Mouse (Mus musculus) testis, postnatal 14 days (tissue): ENCODE measurements at regions not wholly inside any gene's neighbourhood (a gene's known extent, or its start where the extent isn't known, plus 50 kb on each side); places are given as distances from the start of the nearest gene placed in this dataset.
A peak's percentile ranks its signal among the peaks of the same experiment; 100 is the strongest.

Source experiments
- DNase-seq: peaks from one replicate; pipeline ENCODE4 v3.0.0; 2021; ENCODE audit warnings: low spot score

- DNase-seq: peak; percentile 24
Measured at GRCm38 (mm10) chr13:10741391-10741790, 380.7 kb upstream of the Chrm3 start.

GRCm38 (mm10) chr13:10725745-10726171 lies 365.1 kb upstream of the Chrm3 start:
- DNase-seq: no peak

GRCm38 (mm10) chr13:10725335-10725734 lies 364.7 kb upstream of the Chrm3 start:
- no peak for DNase-seq

- no peak for DNase-seq
Measured at GRCm38 (mm10) chr13:10720639-10721038, 360.0 kb upstream of the Chrm3 start.

GRCm38 (mm10) chr13:10711451-10711850 lies 350.8 kb upstream of the Chrm3 start:
- no peak for DNase-seq

- no peak for DNase-seq
Measured at GRCm38 (mm10) chr13:10710909-10711308, 350.3 kb upstream of the Chrm3 start.

- DNase-seq: no peak
Measured at GRCm38 (mm10) chr13:10697146-10697545, 336.5 kb upstream of the Chrm3 start.

GRCm38 (mm10) chr13:10696181-10696977 lies 335.7 kb upstream of the Chrm3 start:
- DNase-seq: peak; percentile 26

- no peak for DNase-seq
Measured at GRCm38 (mm10) chr13:10691307-10691706, 330.7 kb upstream of the Chrm3 start.

- no peak for DNase-seq
Measured at GRCm38 (mm10) chr13:10687379-10687778, 326.7 kb upstream of the Chrm3 start.

GRCm38 (mm10) chr13:10654086-10654422 lies 293.4 kb upstream of the Chrm3 start:
- no peak for DNase-seq

GRCm38 (mm10) chr13:10653376-10654085 lies 292.9 kb upstream of the Chrm3 start:
- DNase-seq: no peak

- no peak for DNase-seq
Measured at GRCm38 (mm10) chr13:10636859-10637258, 276.2 kb upstream of the Chrm3 start.

- no peak for DNase-seq
Measured at GRCm38 (mm10) chr13:10630467-10630866, 269.8 kb upstream of the Chrm3 start.

- no peak for DNase-seq
Measured at GRCm38 (mm10) chr13:10619661-10620060, 259.0 kb upstream of the Chrm3 start.

GRCm38 (mm10) chr13:10618421-10618954 lies 257.8 kb upstream of the Chrm3 start:
- DNase-seq: no peak

GRCm38 (mm10) chr13:10574951-10575350 lies 214.3 kb upstream of the Chrm3 start:
- DNase-seq: no peak

GRCm38 (mm10) chr13:10566825-10567224 lies 206.2 kb upstream of the Chrm3 start:
- DNase-seq: no peak

- no peak for DNase-seq
Measured at GRCm38 (mm10) chr13:10557559-10557958, 196.9 kb upstream of the Chrm3 start.

- no peak for DNase-seq
Measured at GRCm38 (mm10) chr13:10554595-10554994, 193.9 kb upstream of the Chrm3 start.

- DNase-seq: no peak
Measured at GRCm38 (mm10) chr13:10542723-10543122, 182.1 kb upstream of the Chrm3 start.

GRCm38 (mm10) chr13:10540197-10540940 lies 179.7 kb upstream of the Chrm3 start:
- no peak for DNase-seq

- no peak for DNase-seq
Measured at GRCm38 (mm10) chr13:10538927-10539326, 178.3 kb upstream of the Chrm3 start.
